Mouse (Mus musculus) inflammation-experienced regulatory T-cells (primary cell): ENCODE results near the gene Gimap4. TPM values are rescaled to one million over a fixed set of nuclear protein-coding genes. Genes with fewer than 3 reads are reported as not detected.

Experiments used
- polyA plus RNA-seq, 2 experiments: library from polyadenylated mRNA; unstranded; fragments of 100-300 nt; shearing (Covaris generic); gene quantifications; one replicate each; pipeline ENCODE4 v1.2.1; 2017

Gene Gimap4
- 1,000 to 10,000 TPM; 1,107 to 1,335 TPM for polyA plus RNA-seq

GRCm38 (mm10) chr6:48684319-48684718 is at the start of gene Gimap4:
TSS of gene Gimap4 (plus strand) at chr6:48684549.

GRCm38 (mm10) chr6:48646995-48647394 is 37.4 kb upstream of the Gimap4 start, which contains the start of gene Gimap8:
TSS of gene Gimap8 (plus strand) at chr6:48647234.

GRCm38 (mm10) chr6:48675931-48676859 is 8.2 kb upstream of the Gimap4 start, which contains the start of gene Gimap9:
TSS of gene Gimap9 (plus strand) at chr6:48676129.

GRCm38 (mm10) chr6:48718455-48718854 is 34.1 kb downstream of the Gimap4 start, which contains the start of the genes Gm28053 and Gimap7:
TSS of gene Gm28053 (plus strand) at chr6:48718607.
TSS of gene Gimap7 (plus strand) at chr6:48718621.

GRCm38 (mm10) chr6:48738961-48739779 is 54.8 kb downstream of the Gimap4 start, which contains the start of gene Gimap1:
TSS of gene Gimap1 (plus strand) at chr6:48739054.

Other genes starting within 250 kb of the Gimap4 start
- 10 to 100 TPM; 22.3 to 29.7 TPM for gene Zfp467, start 238.7 kb upstream of the Gimap4 start, polyA plus RNA-seq
- 1 to 10 TPM in 1 of 2 experiments, under 1 TPM in 1; 0.74 to 1.2 TPM for gene Sspo, start 236.3 kb upstream of the Gimap4 start, polyA plus RNA-seq
- 1 to 10 TPM in 1 of 2 experiments, not detected in 1; 4.7 TPM for gene Atp6v0e2, start 146.9 kb upstream of the Gimap4 start, polyA plus RNA-seq
- gene Lrrc61, start 129.8 kb upstream of the Gimap4 start, polyA plus RNA-seq, result 10 to 100 TPM; 11.3 to 50.4 TPM
- under 1 TPM in 1 of 2 experiments, not detected in 1; 0.23 TPM for gene Rarres2, start 111.8 kb upstream of the Gimap4 start, polyA plus RNA-seq
- gene Gm45021, start 94.9 kb upstream of the Gimap4 start, polyA plus RNA-seq, result not detected
- gene Repin1, start 90.7 kb upstream of the Gimap4 start, polyA plus RNA-seq, result 1 to 10 TPM; 5.7 to 5.9 TPM
- not detected for gene Gm44965, start 90.6 kb upstream of the Gimap4 start, polyA plus RNA-seq
- 1 to 10 TPM; 7.8 to 9.4 TPM for gene Zfp775, start 82.5 kb upstream of the Gimap4 start, polyA plus RNA-seq
- 1 to 10 TPM; 3.7 to 4.2 TPM for gene AI854703, start 57.8 kb upstream of the Gimap4 start, polyA plus RNA-seq
- gene Gimap8, start 37.3 kb upstream of the Gimap4 start, polyA plus RNA-seq, result 100 to 1,000 TPM; 148 TPM
- gene Gimap9, start 8.4 kb upstream of the Gimap4 start, polyA plus RNA-seq, result 100 to 1,000 TPM; 259 to 273 TPM
- gene Gimap6, start 23.7 kb downstream of the Gimap4 start, polyA plus RNA-seq, result 100 to 1,000 TPM; 791 to 847 TPM
- 10 to 100 TPM; 17.0 to 31.4 TPM for gene Gm28053, start 34.1 kb downstream of the Gimap4 start, polyA plus RNA-seq
- gene Gimap7, start 34.1 kb downstream of the Gimap4 start, polyA plus RNA-seq, result 100 to 1,000 TPM; 197 to 372 TPM
- gene Gimap1, start 54.5 kb downstream of the Gimap4 start, polyA plus RNA-seq, result 100 to 1,000 TPM; 528 to 608 TPM
- 100 to 1,000 TPM; 138 to 215 TPM for gene Gimap5, start 61.6 kb downstream of the Gimap4 start, polyA plus RNA-seq
- 1,000 to 10,000 TPM; 1,428 to 1,859 TPM for gene Gimap3, start 86.3 kb downstream of the Gimap4 start, polyA plus RNA-seq
- gene Tmem176a, start 156.4 kb downstream of the Gimap4 start, polyA plus RNA-seq, result 1 to 10 TPM; 4.1 to 6.9 TPM
- gene Tmem176b, start 156.9 kb downstream of the Gimap4 start, polyA plus RNA-seq, result 10 to 100 TPM in 1 of 2 experiments, 1 to 10 TPM in 1; 6.2 to 14.1 TPM
- gene Aoc1, start 188.3 kb downstream of the Gimap4 start, polyA plus RNA-seq, result 1 to 10 TPM in 1 of 2 experiments, under 1 TPM in 1; 0.16 to 3.0 TPM
- gene 1600015I10Rik, start 245.3 kb downstream of the Gimap4 start, polyA plus RNA-seq, result not detected